Mouse (Mus musculus) kidney, adult 2 months (tissue): ENCODE data around the gene Carmil1. TPM values are rescaled to one million over a fixed set of nuclear protein-coding genes. Genes with fewer than 3 reads are reported as not detected.

Experiments
- DNase-seq: peaks from one replicate; pipeline ENCODE4 v3.0.0; 2021
- H3K27ac ChIP-seq: fragments of 200-500 bp; 2 replicates; pipeline ENCODE4 v1.5.1; 2012; ENCODE audit warnings: low read depth, low read length, control low read depth, inconsistent platforms; ENCODE audit not compliant: insufficient read depth
- H3K27me3 ChIP-seq: fragments of 200-500 bp; replicated peaks from 2 replicates; pipeline ENCODE4 v1.6.1; 2012; ENCODE audit warnings: mild to moderate bottlenecking, moderate library complexity, low read length, inconsistent platforms; ENCODE audit not compliant: control insufficient read depth, insufficient read depth
- H3K36me3 ChIP-seq: fragments of 200-500 bp; 2 replicates; pipeline ENCODE4 v1.6.1; 2012; ENCODE audit warnings: mild to moderate bottlenecking, moderate library complexity, low read length, inconsistent platforms; ENCODE audit not compliant: control insufficient read depth, insufficient read depth
- H3K4me1 ChIP-seq: fragments of 200-500 bp; 2 replicates; pipeline ENCODE4 v1.6.1; 2011; ENCODE audit warnings: low read length; ENCODE audit not compliant: control insufficient read depth, insufficient read depth
- H3K4me3 ChIP-seq: fragments of 200-500 bp; 2 replicates; pipeline ENCODE4 v1.5.1; 2011; ENCODE audit warnings: mild to moderate bottlenecking, low read depth, low read length, control low read depth; ENCODE audit not compliant: insufficient read depth
- CTCF ChIP-seq: fragments of 200-500 bp; conservative IDR thresholded peaks from 2 replicates; pipeline ENCODE4 v1.5.1; 2011; ENCODE audit warnings: low read depth, mild to moderate bottlenecking, control low read depth, low read length, moderate library complexity, mixed read lengths; ENCODE audit not compliant: insufficient read depth, insufficient read length
- POLR2A ChIP-seq: fragments of 200-500 bp; IDR thresholded peaks from one replicate; pipeline ENCODE4 v1.6.1; 2011; ENCODE audit warnings: low read depth, low read length, control low read depth
- WGBS: fragments of 180-500 bp; shearing (Covaris S2); methylation state at CpG from one replicate; pipeline ENCODE4 v1.1.7; 2018; 5-methylcytosine and 5-hydroxymethylcytosine counted together
- polyA plus RNA-seq: library from polyadenylated mRNA; depleted of rRNA; stranded (reverse); fragments of >200 nt; gene quantifications from 2 replicates; pipeline ENCODE4 v1.2.3, GENCODE M21; 2012

Gene Carmil1
- polyA plus RNA-seq, 1 experiment = 7.7 TPM

DNA sequence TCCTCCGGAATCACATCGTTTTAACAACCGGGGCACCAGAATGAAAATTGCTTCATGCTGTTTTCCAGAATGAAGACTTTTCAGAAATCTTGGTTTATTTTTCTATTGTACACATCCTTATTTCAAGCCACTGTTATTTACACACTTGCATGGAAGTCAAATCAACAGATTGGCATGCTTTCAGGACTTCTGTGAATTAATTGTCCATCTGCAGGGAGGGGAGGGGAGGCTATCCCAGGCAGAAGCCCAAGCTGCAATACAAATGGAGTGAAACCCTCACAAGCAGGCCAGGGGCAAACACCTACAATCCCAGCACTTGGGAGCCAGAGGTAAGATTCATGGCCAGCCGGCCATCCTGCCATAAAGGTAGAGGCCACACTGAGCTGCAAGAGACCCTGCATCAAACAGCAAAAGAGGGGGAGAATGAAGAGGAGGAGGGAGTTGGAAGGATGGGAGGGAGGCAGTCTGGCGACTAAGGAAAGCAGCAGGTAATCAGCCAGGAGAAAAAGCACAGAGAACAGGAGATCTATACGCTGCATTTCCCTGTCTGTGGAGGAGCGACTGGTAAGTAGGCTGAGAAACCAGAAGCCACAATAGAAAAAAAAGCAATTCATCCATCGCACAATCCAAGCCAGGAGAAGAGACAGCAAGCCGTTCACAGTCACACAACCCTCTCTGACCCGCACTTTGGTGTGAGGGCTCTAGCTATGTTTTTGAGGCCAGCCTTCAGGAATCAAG is 48.7 kb downstream of the Carmil1 start:
- WGBS = 82% methylated on average over 10 of the region's 10 CpGs
- H3K4me1 ChIP-seq = no peaks in the 10 kb centered on the region

DNA sequence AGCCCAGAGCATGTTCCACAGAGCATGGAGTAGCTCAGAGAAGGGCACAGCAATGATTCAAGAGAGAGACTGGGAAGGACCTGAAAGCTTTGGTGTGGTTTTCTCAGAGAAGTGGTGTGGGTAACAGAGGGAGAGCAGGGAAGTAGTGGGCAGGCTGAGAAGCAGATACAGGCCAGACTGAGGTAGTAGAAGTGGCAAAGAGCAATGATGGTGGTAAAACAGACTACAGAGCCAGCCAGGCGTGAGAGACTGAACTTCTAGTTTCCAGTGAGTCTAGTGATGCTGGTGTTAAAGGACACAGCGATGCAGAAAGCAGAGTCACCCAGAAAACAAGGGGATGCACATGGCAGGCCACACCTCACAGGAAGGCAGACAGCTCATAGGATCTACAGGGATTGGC is 49.4 kb downstream of the Carmil1 start:
- Histone ChIP-seq H3K4me3 (no peak overlapping the region), H3K27me3 (no peaks in the 10 kb centered on the region), H3K4me1 (no peaks in the 10 kb centered on the region), H3K27ac (no peak overlapping the region), H3K36me3 (no peaks in the 10 kb centered on the region)
- DNase-seq = no peak
- TF ChIP-seq CTCF = no peak
- no peak for TF ChIP-seq POLR2A
- 68% methylated on average over 2 of the region's 2 CpGs for WGBS

More for the DNA sequence above, 48.7 kb downstream of the Carmil1 start:
- no peaks in the 10 kb centered on the region for H3K36me3 ChIP-seq
- no peak for DNase-seq
- TF ChIP-seq POLR2A (no peak), CTCF (no peak)
- H3K27me3 ChIP-seq = no peaks in the 10 kb centered on the region
- H3K4me3 ChIP-seq = no peak overlapping the region
- H3K27ac ChIP-seq = no peak overlapping the region

DNA sequence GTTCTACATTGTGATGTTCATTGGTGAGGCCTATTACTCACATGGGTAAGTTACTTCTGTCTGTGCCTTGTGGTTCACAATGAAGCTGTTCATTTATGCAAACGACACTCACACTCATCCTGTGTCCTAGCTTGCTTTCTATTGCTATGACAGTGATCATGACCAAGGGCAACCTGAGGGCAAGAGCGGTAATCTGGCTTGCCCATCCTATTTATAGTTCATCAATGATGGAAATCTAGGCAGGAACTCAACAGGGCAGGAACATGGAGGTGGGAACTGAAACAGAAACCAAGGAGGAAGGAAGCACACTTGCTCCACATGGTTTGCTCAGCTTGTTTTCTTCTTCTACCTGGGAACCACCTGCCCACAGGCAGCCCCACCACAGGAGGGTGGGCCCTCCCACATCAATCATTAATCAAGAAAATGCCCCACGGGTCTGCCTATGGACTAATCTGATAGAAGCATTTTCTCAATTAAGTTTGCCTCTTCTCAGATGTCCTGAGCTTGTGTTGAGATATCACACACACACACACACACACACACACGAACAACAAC is 50.0 kb downstream of the Carmil1 start:
- no peak overlapping the region for H3K4me3 ChIP-seq
- WGBS = 74% methylated on average over 4 of the region's 4 CpGs
- no peak for TF ChIP-seq POLR2A

DNA sequence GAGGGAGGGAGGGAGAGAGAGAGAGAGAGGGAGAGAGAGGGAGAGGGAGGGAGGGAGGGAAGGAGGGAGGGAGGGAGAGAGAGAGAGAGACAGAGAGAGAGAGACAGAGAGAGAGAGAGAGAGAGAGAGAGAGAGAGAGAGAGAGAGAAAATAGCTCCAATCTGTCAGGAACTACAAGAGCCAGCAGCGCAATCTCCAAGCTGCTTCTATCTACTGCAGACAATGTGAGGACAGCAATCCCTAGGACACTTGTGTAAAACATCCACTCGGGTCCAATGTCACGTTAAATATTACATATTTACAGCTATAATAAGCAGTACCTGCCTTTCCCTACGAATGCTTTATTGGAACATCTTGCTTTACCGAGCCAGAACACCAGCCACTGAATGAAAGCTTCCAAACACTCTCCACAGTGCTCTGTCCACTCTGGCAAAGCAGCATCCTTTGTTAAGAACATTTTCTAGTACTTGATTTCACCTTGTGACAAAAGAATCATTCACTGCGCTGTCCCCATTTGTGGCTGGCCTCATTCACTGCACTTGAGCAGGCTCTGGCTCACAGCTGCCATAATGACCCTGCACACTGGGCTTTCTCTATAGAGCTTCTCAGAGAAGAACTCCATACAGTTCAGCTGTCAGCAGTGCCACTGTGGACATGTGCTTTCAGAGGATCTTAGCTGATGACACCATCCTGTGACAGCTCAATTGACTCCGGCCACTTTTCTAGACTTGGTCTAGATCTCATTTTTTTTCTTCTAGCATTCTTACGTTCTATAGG is 57.0 kb downstream of the Carmil1 start:
- H3K4me1 ChIP-seq = no peaks in the 10 kb centered on the region
- 84% methylated on average over 8 of the region's 8 CpGs for WGBS
- DNase-seq = no peak
- TF ChIP-seq POLR2A = no peak
- TF ChIP-seq CTCF = no peak
- no peaks in the 10 kb centered on the region for H3K27me3 ChIP-seq
- H3K27ac ChIP-seq = no peak overlapping the region
- no peak overlapping the region for H3K4me3 ChIP-seq
- no peaks in the 10 kb centered on the region for H3K36me3 ChIP-seq

More for the DNA sequence above, 50.0 kb downstream of the Carmil1 start:
- no peaks in the 10 kb centered on the region for H3K36me3 ChIP-seq
- H3K4me1 ChIP-seq = no peaks in the 10 kb centered on the region
- no peak for DNase-seq
- H3K27ac ChIP-seq = no peak overlapping the region
- no peaks in the 10 kb centered on the region for H3K27me3 ChIP-seq

DNA sequence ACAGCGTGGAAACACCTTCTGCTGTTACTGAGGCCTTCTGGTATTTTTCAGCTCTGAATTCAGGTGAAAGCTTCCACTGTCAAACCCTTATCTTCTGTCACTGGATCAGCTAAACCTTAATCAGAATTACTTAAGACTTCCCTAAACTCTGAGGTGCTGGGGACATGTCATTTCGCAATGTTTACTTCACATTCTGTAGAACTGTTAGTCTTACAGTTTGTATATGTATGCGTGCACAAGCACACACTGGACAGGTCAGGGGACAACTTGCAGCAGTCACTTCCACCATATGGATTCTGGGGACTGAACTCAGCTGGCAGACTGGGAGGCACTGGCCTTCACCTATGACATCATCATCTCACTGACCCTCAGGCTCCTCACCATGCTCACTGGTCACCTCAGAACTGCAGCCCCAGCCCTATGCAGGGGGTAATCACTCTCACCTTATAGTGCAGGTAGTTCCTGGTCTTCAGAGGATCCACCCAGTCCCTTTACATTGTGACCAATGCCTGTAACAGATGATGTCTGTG is 60.1 kb downstream of the Carmil1 start:
- H3K4me3 ChIP-seq = no peak overlapping the region
- WGBS = 85% methylated on average over 3 of the region's 3 CpGs
- DNase-seq = no peak
- no peaks in the 10 kb centered on the region for H3K27me3 ChIP-seq
- no peak overlapping the region for H3K27ac ChIP-seq
- TF ChIP-seq CTCF (no peak), POLR2A (no peak)
- H3K4me1 ChIP-seq = no peaks in the 10 kb centered on the region
- no peaks in the 10 kb centered on the region for H3K36me3 ChIP-seq

DNA sequence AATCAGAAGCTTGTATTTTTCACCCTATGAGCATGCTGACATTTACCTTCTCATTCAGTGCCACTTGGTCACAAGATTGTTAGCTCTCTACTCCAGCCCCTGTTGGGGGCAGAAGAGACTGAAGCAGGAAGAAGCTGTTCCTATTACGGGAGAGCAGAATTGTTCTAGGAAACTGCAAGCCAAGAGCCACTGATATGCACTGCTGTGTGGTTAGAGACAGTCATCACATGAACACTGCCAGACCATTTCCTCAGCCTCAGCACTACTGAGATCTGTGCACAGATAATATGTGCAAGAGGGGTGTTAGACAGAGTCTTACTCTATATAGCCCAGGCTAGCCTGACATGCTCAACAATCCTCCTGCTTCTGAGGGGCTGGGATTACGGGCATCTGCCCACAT is 69.4 kb downstream of the Carmil1 start:
- 67% methylated on average over 2 of the region's 2 CpGs for WGBS

DNA sequence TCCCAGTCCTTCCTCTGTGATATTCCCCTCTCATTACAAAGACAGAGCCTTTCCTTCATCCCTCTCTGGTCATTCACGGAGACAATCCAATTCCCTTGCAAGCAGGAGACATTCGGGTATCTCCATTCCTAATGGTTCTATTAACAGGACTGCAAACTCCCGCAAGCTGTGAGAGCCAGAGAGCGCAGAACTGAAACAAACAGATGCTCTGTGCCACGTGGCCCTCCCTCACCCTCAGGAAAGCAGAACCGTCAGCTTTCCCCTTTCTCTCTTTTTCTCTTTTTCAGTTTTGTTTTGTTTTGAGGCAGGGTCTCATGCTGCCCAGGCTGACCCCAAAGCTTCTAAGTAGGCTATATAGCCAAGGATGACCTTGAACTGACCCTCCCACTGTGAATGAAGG is 74.5 kb downstream of the Carmil1 start:
- 83% methylated on average over 6 of the region's 6 CpGs for WGBS
- Histone ChIP-seq H3K27ac (no peak overlapping the region), H3K4me3 (no peak overlapping the region), H3K36me3 (no peaks in the 10 kb centered on the region), H3K4me1 (no peaks in the 10 kb centered on the region), H3K27me3 (no peaks in the 10 kb centered on the region)
- no peak for DNase-seq
- no peak for TF ChIP-seq POLR2A
- TF ChIP-seq CTCF = no peak

More for the DNA sequence above, 69.4 kb downstream of the Carmil1 start:
- Histone ChIP-seq H3K27me3 (no peaks in the 10 kb centered on the region), H3K4me3 (no peak overlapping the region), H3K4me1 (no peaks in the 10 kb centered on the region), H3K36me3 (no peaks in the 10 kb centered on the region), H3K27ac (no peak overlapping the region)
- DNase-seq = no peak
- TF ChIP-seq POLR2A (no peak), CTCF (no peak)
